Comparison of ENCODE assay signal across 33 mouse cellular contexts in the genomic region with DNA sequence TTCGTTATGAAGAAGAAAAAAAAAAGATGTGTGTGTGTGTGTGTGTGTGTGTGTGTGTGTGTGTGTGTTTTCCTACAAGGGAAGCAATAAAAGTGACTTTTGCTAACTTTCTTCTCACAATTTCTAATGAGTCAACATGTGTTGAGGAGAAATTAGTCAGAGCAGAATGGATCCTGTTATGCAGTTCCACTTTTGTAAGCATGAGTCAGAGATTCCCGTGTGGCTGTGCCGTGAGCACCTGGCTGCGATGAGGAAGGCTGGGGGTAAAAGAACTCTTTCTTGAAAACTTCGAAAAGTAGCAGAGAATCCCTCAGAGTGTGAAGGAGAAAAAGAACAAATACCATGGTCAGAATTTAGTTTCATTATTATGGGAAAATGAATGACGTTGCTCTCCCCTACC.
DNase-seq lines count a peak whose midpoint lies in the region; ATAC-seq lines count a peak whose summit lies in the region.
"Had no signal": no experiment of that assay in that cellular context is flagged by ENCODE, and none has a peak within 500 bp of the region (broad histone marks: within the 10 kb centered on the region; RNA-seq: fewer than 3 reads in every experiment).

No protein-coding gene starts in this region.

- no peak overlapping the region for H3K4me2 ChIP-seq in forebrain, embryonic 12.5 days
- H3K4me2 ChIP-seq: embryonic facial prominence, embryonic 13.5 days; forebrain, embryonic 15.5 days; heart, embryonic 12.5 days; heart, embryonic 15.5 days; hindbrain, embryonic 13.5 days had no signal

- H3K9ac ChIP-seq in forebrain, embryonic 12.5 days = no peak overlapping the region
- H3K9ac ChIP-seq: embryonic facial prominence, embryonic 13.5 days; forebrain, embryonic 15.5 days; heart, embryonic 12.5 days; heart, embryonic 15.5 days; hindbrain, embryonic 13.5 days had no signal

- H3K4me1 ChIP-seq in forebrain, embryonic 12.5 days = no peaks in the 10 kb centered on the region
- H3K4me1 ChIP-seq: embryonic facial prominence, embryonic 10.5 days; forebrain, embryonic 10.5 days; forebrain, embryonic 15.5 days; hindbrain, embryonic 10.5 days; hindbrain, embryonic 13.5 days had no signal

- peaks cover 4% of the 10 kb centered on the region; the same call in 1 of the 2 replicates for H3K9me3 ChIP-seq in forebrain, embryonic 12.5 days
- H3K9me3 ChIP-seq: embryonic facial prominence, embryonic 10.5 days; embryonic facial prominence, embryonic 13.5 days; forebrain, embryonic 15.5 days; heart, embryonic 15.5 days had no signal

- no peak overlapping the region for H3K4me3 ChIP-seq in forebrain, embryonic 12.5 days (replicated peaks)
- H3K4me3 ChIP-seq: embryonic facial prominence, embryonic 10.5 days; embryonic facial prominence, embryonic 13.5 days; erythroblast, embryonic 14.5 days; forebrain, embryonic 10.5 days; forebrain, embryonic 15.5 days; gastrocnemius, adult 2 months; heart, embryonic 12.5 days; heart, embryonic 15.5 days; hindbrain, embryonic 10.5 days; hindbrain, embryonic 13.5 days had no signal

- DNase-seq in 3134 (ENCODE audit: extremely low read depth, insufficient read length, low spot score) (peak; percentile 9), 3T3-L1 (ENCODE audit: low read depth, low spot score) (peak; percentile 52), NIH3T3 (ENCODE audit: low read depth) (peak; percentile 54)
- DNase-seq in fibroblast of lung, adult 2 months (ENCODE audit: low read depth) = peak; percentile 27
- DNase-seq in kidney, adult 9 months = no peak
- no peak for DNase-seq in lung, postnatal 4 days
- no peak for DNase-seq in frontal cortex, postnatal 10 days (ENCODE audit: low spot score in 2 of 2)
- DNase-seq: adrenal gland, adult 2 months; adrenal gland, postnatal 14 days; B cell, adult 2 months; cerebellum, adult 11-12 months; cerebellum, adult 8-10 months; cerebellum, postnatal 10 days; cerebellum, postnatal 36 days; embryo, embryonic 11 days; gastrocnemius, adult 2 months; gastrocnemius, postnatal 25 days; heart, adult 18-20 months; heart, postnatal 10 days; heart, postnatal 36 days had no signal

- H3K36me3 ChIP-seq in forebrain, embryonic 12.5 days (replicated peaks) = no peaks in the 10 kb centered on the region
- H3K36me3 ChIP-seq: embryonic facial prominence, embryonic 10.5 days; embryonic facial prominence, embryonic 13.5 days; forebrain, embryonic 10.5 days; forebrain, embryonic 15.5 days; heart, embryonic 12.5 days; heart, embryonic 15.5 days; hindbrain, embryonic 10.5 days; hindbrain, embryonic 13.5 days had no signal

- H3K27me3 ChIP-seq in forebrain, embryonic 12.5 days = no peaks in the 10 kb centered on the region
- H3K27me3 ChIP-seq: embryonic facial prominence, embryonic 13.5 days; forebrain, embryonic 15.5 days; heart, embryonic 12.5 days; heart, embryonic 15.5 days; hindbrain, embryonic 13.5 days had no signal

- WGBS in forebrain, embryonic 12.5 days = 86% methylated on average over 6 of the region's 6 CpGs

- no peak overlapping the region for H3K27ac ChIP-seq in forebrain, embryonic 12.5 days
- H3K27ac ChIP-seq: embryonic facial prominence, embryonic 10.5 days; embryonic facial prominence, embryonic 13.5 days; forebrain, embryonic 10.5 days; forebrain, embryonic 15.5 days; gastrocnemius, adult 2 months; heart, embryonic 15.5 days; hindbrain, embryonic 10.5 days; hindbrain, embryonic 13.5 days had no signal

- ATAC-seq in forebrain, embryonic 12.5 days (ENCODE audit: low FRiP score) = no peak
- ATAC-seq: CD4-positive, CD25-positive, alpha-beta regulatory T cell, adult 4 months; forebrain, embryonic 15.5 days; hindbrain, embryonic 16.5 days; intestine, embryonic 16.5 days had no signal

Comparison
In these comparisons a context has a peak if more than half of its experiments do, and no peak if none do; other contexts are left out.
1. DNase-seq: peak in 3134 (single experiment), 3T3-L1 (single experiment), NIH3T3 (single experiment) and fibroblast of lung, adult 2 months (single experiment); none in kidney, adult 9 months (single experiment), lung, postnatal 4 days (0 of 2) and frontal cortex, postnatal 10 days (0 of 2).